Mouse (Mus musculus): Measurements from ENCODE around the gene Sun3.

Sun3 gene

DNA sequence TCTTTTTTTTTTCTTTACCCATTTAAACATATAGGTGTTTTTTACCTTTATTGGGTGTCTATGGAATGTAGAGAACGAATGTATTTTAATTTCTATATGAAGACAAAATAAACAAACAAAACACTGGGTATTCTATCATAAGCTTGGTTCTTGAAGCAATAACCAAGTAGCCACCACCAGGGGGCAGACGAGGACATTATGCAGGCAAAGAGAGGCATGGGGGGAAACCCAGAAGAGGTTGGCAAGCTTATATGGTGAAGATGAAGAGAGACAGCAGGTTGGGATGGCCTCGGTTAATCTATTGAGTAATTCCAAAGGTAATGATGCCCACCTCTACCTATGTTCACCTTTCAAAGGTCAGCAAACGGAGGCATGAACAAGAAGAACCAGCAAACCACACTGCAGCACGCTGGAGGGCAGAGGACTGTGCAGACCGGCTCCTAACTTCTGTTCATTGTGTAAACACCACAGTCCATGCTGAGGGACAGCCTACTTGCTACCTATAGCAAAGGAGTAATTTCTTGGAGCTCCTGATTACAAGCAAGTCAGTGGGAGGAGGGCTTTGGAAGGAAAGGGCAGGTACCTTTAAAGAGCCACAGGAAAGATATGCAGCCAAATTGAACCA lies 65.4 kb downstream of the Sun3 start:
- peak; percentile 79 for DNase-seq (ENCODE audit: low spot score)

DNA sequence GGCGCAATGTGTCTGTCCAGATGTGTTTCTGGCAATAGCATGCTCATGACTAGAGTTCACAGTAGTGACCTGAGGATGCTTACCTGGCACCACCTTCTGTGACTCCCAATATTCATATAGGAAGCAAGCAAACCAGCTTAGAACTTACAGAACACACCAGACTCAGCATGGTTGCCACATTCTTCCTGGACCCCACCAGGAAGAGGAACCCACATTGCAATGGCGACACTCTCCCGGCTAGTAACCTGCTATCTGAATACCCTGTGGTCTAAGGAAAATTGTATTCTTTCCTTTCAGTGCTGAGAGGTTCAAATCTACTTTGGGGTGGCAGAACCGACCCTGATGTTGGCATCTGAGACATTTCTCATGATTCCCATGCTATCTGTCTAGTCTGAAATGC lies 70.6 kb downstream of the Sun3 start:
- no peak for DNase-seq (ENCODE audit: low spot score)

GRCm38 (mm10) chr11:8973166-8973565 lies 75.6 kb downstream of the Sun3 start, which contains the start of gene Pkd1l1:
Gene Pkd1l1 (minus strand): TSS chr11:8973266.
- DNase-seq (ENCODE audit: low spot score): no peak

DNA sequence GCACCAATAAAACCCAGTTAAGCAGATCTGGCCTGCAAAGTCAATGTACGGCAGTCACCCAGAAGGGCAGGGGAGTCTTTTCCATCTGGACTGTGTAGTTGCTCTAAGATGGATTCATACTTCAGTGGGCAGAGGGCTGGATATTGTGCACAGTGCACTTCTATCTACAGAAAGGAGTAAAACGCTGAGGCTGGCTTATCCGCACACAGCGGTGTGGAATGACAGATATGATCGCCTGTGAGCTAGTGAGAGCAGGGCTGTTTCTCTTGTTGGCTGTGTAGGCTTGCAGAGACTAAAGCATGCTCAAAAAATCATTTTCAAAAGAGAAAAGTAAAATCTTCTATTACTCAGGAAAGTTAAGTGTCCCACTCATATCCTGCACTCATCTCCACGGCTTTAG lies 76.7 kb downstream of the Sun3 start:
- no peak for DNase-seq (ENCODE audit: low spot score)

GRCm38 (mm10) chr11:8970509-8970908 lies 78.3 kb downstream of the Sun3 start:
- DNase-seq (ENCODE audit: low spot score): no peak

DNA sequence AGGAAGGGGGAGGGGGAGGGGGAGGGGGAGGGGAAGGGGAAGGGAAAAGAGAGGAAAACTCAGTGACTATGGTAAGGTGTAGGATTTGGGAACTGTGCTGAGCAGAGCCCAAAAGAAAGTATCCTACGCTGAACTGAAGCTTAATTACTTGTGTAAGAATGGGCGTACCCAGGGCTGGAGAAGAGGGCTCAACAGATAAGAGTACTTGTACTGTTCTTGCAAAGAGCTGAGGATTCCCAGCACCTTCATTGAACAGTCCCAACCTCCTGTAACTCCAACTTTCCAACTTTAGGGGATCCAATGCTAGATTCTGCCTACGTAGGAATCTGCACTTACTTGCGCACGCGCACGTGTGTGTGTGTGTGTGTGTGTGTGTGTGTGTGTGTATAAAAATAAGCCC lies 80.7 kb downstream of the Sun3 start:
- DNase-seq (ENCODE audit: low spot score): no peak

All from urinary bladder, postnatal 14 days (tissue).